Mouse (Mus musculus): ENCODE measurements around the gene Ptpn11.

DNA sequence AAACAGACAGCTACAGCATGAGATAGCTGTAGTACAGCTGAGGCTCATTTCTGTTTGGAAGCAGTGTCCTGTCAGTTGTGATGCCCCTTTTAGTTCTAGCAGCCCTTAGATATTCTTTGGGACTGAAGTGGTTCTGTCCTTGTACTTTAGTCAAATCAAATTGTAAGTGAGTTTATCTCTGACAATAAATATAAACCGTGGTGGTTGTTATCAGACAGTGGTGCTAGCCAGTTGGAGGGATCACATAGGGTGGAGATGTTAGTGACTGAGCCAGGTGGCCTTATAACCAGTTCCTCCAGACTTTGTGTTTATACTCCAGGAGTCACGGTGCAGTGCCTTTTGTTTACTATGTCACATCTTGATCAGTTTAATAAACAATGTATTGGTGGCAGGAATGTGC, 42.5 kb upstream of the Ptpn11 start:
- no peak for TF ChIP-seq USF1 (IDR thresholded peaks at IDR 0.05; ENCODE audit: low read depth)
- no peak for TF ChIP-seq CTCF (IDR thresholded peaks at IDR 0.05; ENCODE audit: control insufficient read depth, insufficient read depth, insufficient read length)
